Mouse (Mus musculus) kidney, adult 2 months (tissue): Measurements from ENCODE around the gene Gpx4.

Experiments used
- CTCF ChIP-seq: fragments of 200-500 bp; conservative IDR thresholded peaks from 2 replicates; pipeline ENCODE4 v1.5.1; 2011; ENCODE audit warnings: low read depth, mild to moderate bottlenecking, control low read depth, low read length, moderate library complexity, mixed read lengths; ENCODE audit not compliant: insufficient read depth, insufficient read length
- POLR2A ChIP-seq: fragments of 200-500 bp; IDR thresholded peaks from one replicate; pipeline ENCODE4 v1.6.1; 2011; ENCODE audit warnings: low read depth, low read length, control low read depth

DNA sequence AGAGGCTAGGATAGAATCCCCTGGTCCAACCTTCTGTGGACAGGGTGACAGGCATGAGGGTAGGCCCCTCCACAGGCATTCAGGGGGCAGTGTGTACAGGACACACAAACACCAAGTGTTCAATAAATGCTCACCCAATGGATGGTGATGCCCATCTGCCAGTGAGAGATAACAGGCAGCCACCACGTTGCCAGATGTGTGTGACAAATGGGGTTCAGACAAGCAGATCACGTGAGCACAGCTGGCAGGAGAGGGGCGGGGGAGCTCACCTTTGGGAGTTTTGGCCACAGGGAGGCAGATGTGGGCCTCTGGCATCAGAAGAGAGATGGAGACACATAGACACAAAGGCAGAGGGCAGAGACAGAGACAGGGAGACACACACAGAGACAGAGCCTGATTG, 34.1 kb downstream of the Gpx4 start:
- TF ChIP-seq POLR2A (no peak), CTCF (0 out of 2 replicates have a peak, but pooled peaks have one; percentile 2)
